7 mouse cellular contexts compared by ENCODE assay signal in genomic region chr12:79297884-79298636, GRCm38 (mm10). TPM values are rescaled to one million over a fixed set of nuclear protein-coding genes. Genes with fewer than 3 reads are reported as not detected.
DNase-seq lines count a peak whose midpoint lies in the region; ATAC-seq lines count a peak whose summit lies in the region.

No protein-coding gene starts in this region.

- H3K9me3 ChIP-seq in forebrain, embryonic 14.5 days (replicated peaks; ENCODE audit: control insufficient read depth, low read length) = no peaks in the 10 kb centered on the region
- H3K9me3 ChIP-seq in liver, embryonic 15.5 days (replicated peaks) = no peaks in the 10 kb centered on the region

- peak overlapping the region; percentile 84 for H3K4me2 ChIP-seq in forebrain, embryonic 14.5 days (ENCODE audit: low read length)
- peak overlapping the region; percentile 88 for H3K4me2 ChIP-seq in liver, embryonic 15.5 days

- H3K27ac ChIP-seq in forebrain, embryonic 14.5 days (ENCODE audit: low read depth, low read length) = no peak overlapping the region
- H3K27ac ChIP-seq in liver, embryonic 15.5 days (replicated peaks) = peak overlapping the region; percentile 83

- no peaks in the 10 kb centered on the region for H3K27me3 ChIP-seq in forebrain, embryonic 14.5 days (replicated peaks; ENCODE audit: control insufficient read depth, insufficient read depth, low read length)
- no peaks in the 10 kb centered on the region for H3K27me3 ChIP-seq in liver, embryonic 15.5 days

- peaks cover 4% of the 10 kb centered on the region for H3K4me1 ChIP-seq in forebrain, embryonic 14.5 days (ENCODE audit: control insufficient read depth, insufficient read depth, low read length)
- H3K4me1 ChIP-seq in liver, embryonic 15.5 days (replicated peaks) = peaks cover 33% of the 10 kb centered on the region

- peak overlapping the region; percentile 61 for H3K4me3 ChIP-seq in forebrain, embryonic 14.5 days (ENCODE audit: low read depth, low read length)
- peak overlapping the region; percentile 79 for H3K4me3 ChIP-seq in liver, embryonic 15.5 days (replicated peaks)

- WGBS in forebrain, embryonic 14.5 days = 14% methylated on average over 15 of the region's 15 CpGs
- WGBS in liver, embryonic 15.5 days (ENCODE audit: insufficient replicate concordance) = 5% methylated on average over 15 of the region's 15 CpGs

- intact Hi-C loops in gastrocnemius, postnatal 14 days (cut with DNase I; ENCODE audit: low total_unique reads) = no loop called here

- DNase-seq in 3T3-L1 (ENCODE audit: low read depth, low spot score) = peak; percentile 20
- DNase-seq in 416B (ENCODE audit: low read depth) = peak; percentile 76
- no peak for DNase-seq in forebrain, embryonic 14.5 days (ENCODE audit: low spot score)
- DNase-seq in spleen, postnatal 4 days (ENCODE audit: low spot score in 2 of 2) = no peak
- no peak for DNase-seq in gastrocnemius, postnatal 14 days
- no peak for DNase-seq in right cerebral cortex, postnatal 25 days

- H3K9ac ChIP-seq in forebrain, embryonic 14.5 days (ENCODE audit: low read length) = peak overlapping the region; percentile 50
- H3K9ac ChIP-seq in liver, embryonic 15.5 days = peak overlapping the region; percentile 73

- peaks cover 4% of the 10 kb centered on the region; the same call in 1 of the 2 replicates for H3K36me3 ChIP-seq in forebrain, embryonic 14.5 days (ENCODE audit: control insufficient read depth, insufficient read depth, low read length)
- H3K36me3 ChIP-seq in liver, embryonic 15.5 days (replicated peaks) = peaks cover 6% of the 10 kb centered on the region; the same call in 1 of the 2 replicates

- ATAC-seq in forebrain, embryonic 14.5 days = no peak
- ATAC-seq in liver, embryonic 15.5 days (ENCODE audit: insufficient read depth) = no peak

RNA-seq across cellular contexts. Expression of gene Rad51b, which starts 1.0 kb away (rescaled TPM):
- polyA plus RNA-seq in forebrain, embryonic 14.5 days (2014; fragmentation: Nextera tagmentation; extraction: Ambion mirVana) = 2.6 and 3.5 TPM in 2 replicates
- polyA plus RNA-seq in liver, embryonic 15.5 days (2015; fragmentation: Nextera tagmentation; extraction: Ambion mirVana) = 4.3 and 4.6 TPM in 2 replicates
- under 1 TPM; 0.80 to 0.92 TPM for total RNA-seq in gastrocnemius, postnatal 14 days (2021)

RNA-seq across cellular contexts. Expression of gene Zfyve26, which starts 2.0 kb away (rescaled TPM):
- 8.5 and 8.9 TPM in 2 replicates for polyA plus RNA-seq in forebrain, embryonic 14.5 days (2014; fragmentation: Nextera tagmentation; extraction: Ambion mirVana)
- polyA plus RNA-seq in liver, embryonic 15.5 days (2015; fragmentation: Nextera tagmentation; extraction: Ambion mirVana) = 7.3 and 7.6 TPM in 2 replicates
- 10 to 100 TPM; 11.1 to 15.3 TPM for total RNA-seq in gastrocnemius, postnatal 14 days (2021)

Comparison
In these comparisons a context has a peak if more than half of its experiments do, and no peak if none do; other contexts are left out.
1. DNase-seq: peak in 3T3-L1 (single experiment) and 416B (single experiment); none in forebrain, embryonic 14.5 days (single experiment), spleen, postnatal 4 days (0 of 2), gastrocnemius, postnatal 14 days (single experiment) and right cerebral cortex, postnatal 25 days (single experiment).